14 mouse cellular contexts compared by ENCODE assay signal in the genomic region with DNA sequence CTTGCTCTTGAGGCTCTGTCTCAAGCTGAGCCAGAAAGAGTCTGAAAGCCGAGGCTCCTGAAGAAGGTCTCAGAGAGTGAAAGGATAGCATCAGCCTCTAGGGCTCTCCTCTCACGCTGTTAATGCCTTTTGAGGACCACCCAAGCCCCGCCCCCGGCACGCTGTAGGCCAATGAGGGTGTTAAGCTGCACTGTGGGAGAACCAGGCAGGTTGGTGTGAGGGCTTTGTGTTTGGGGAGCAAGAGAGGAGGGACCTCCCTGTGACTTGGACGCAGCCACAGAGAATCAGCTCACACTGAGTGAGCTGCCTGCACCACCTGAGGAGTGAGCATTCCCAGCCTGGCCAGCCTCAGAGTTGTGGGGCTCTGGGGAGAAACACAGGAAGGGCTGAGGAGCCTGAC. TPM values are rescaled to one million over a fixed set of nuclear protein-coding genes. Genes with fewer than 3 reads are reported as not detected.
DNase-seq lines count a peak whose midpoint lies in the region; ATAC-seq and TF ChIP-seq lines count a peak whose summit lies in the region.
"Had no signal": no experiment of that assay in that cellular context is flagged by ENCODE, and none has a peak within 500 bp of the region (broad histone marks: within the 10 kb centered on the region; RNA-seq: fewer than 3 reads in every experiment).

A gene (minus strand): TSS at position 94 of the 400 bp plus-strand sequence.

- no peaks in the 10 kb centered on the region for H3K36me3 ChIP-seq in intestine, embryonic 16.5 days (ENCODE audit: control insufficient read depth, insufficient read depth, low read length)
- H3K36me3 ChIP-seq in intestine, embryonic 15.5 days = no peaks in the 10 kb centered on the region
- H3K36me3 ChIP-seq in hindbrain, embryonic 11.5 days (ENCODE audit: control insufficient read depth, insufficient read depth, low read length) = no peaks in the 10 kb centered on the region
- H3K36me3 ChIP-seq in midbrain, postnatal 0 days (ENCODE audit: insufficient read depth, low read length) = no peaks in the 10 kb centered on the region

- H3K4me1 ChIP-seq in intestine, embryonic 16.5 days (ENCODE audit: control insufficient read depth, insufficient read depth, low read length) = no peaks in the 10 kb centered on the region
- H3K4me1 ChIP-seq in intestine, embryonic 15.5 days (replicated peaks) = no peaks in the 10 kb centered on the region
- H3K4me1 ChIP-seq in hindbrain, embryonic 11.5 days (replicated peaks; ENCODE audit: control insufficient read depth, insufficient read depth, low read length) = no peaks in the 10 kb centered on the region
- H3K4me1 ChIP-seq in midbrain, postnatal 0 days (ENCODE audit: insufficient read depth, low read length) = no peaks in the 10 kb centered on the region

- H3K9me3 ChIP-seq in intestine, embryonic 16.5 days (ENCODE audit: control insufficient read depth, low read length) = no peaks in the 10 kb centered on the region
- H3K9me3 ChIP-seq in intestine, embryonic 15.5 days = no peaks in the 10 kb centered on the region
- H3K9me3 ChIP-seq in hindbrain, embryonic 11.5 days (ENCODE audit: control insufficient read depth, low read length) = no peaks in the 10 kb centered on the region
- H3K9me3 ChIP-seq in midbrain, postnatal 0 days (ENCODE audit: low read length) = no peaks in the 10 kb centered on the region

- H3K4me2 ChIP-seq in intestine, embryonic 16.5 days (ENCODE audit: low read depth, low read length) = no peak within 1 kb of the TSS
- H3K4me2 ChIP-seq in intestine, embryonic 15.5 days (replicated peaks) = no peak within 1 kb of the TSS
- no peak within 1 kb of the TSS; the same call in 1 of the 2 replicates for H3K4me2 ChIP-seq in hindbrain, embryonic 11.5 days (replicated peaks; ENCODE audit: low read depth, low read length)
- no peak within 1 kb of the TSS; the same call in 1 of the 2 replicates for H3K4me2 ChIP-seq in midbrain, postnatal 0 days (ENCODE audit: low read depth, low read length, poor library complexity, severe bottlenecking)

- WGBS in intestine, embryonic 16.5 days = under 1% methylated on average over 6 of the region's 6 CpGs
- 4% methylated on average over 6 of the region's 6 CpGs for WGBS in intestine, embryonic 15.5 days
- under 1% methylated on average over 6 of the region's 6 CpGs for WGBS in hindbrain, embryonic 11.5 days
- 1% methylated on average over 6 of the region's 6 CpGs for whole genome bisulfite sequencing in midbrain, postnatal 0 days

- H3K27me3 ChIP-seq in intestine, embryonic 16.5 days (replicated peaks; ENCODE audit: control insufficient read depth, insufficient read depth, low read length) = no peaks in the 10 kb centered on the region
- H3K27me3 ChIP-seq in intestine, embryonic 15.5 days (replicated peaks) = no peaks in the 10 kb centered on the region
- H3K27me3 ChIP-seq in hindbrain, embryonic 11.5 days (ENCODE audit: control insufficient read depth, insufficient read depth, low read length) = no peaks in the 10 kb centered on the region
- no peaks in the 10 kb centered on the region for H3K27me3 ChIP-seq in midbrain, postnatal 0 days (ENCODE audit: insufficient read depth, low read length)

- ATAC-seq in intestine, embryonic 16.5 days = peak; percentile 16; the same call in 1 of the 2 replicates
- ATAC-seq in intestine, embryonic 15.5 days = no peak
- 0 out of 2 replicates have a peak, but pooled peaks have one; percentile 15 for ATAC-seq in common myeloid progenitor, adult 5-6 weeks (replicated peaks; ENCODE audit: low read depth, poor library complexity, severe bottlenecking)
- ATAC-seq in hindbrain, embryonic 11.5 days (ENCODE audit: low FRiP score) = 0 out of 2 replicates have a peak, but pooled peaks have one; percentile 38
- no peak for ATAC-seq in midbrain, postnatal 0 days (ENCODE audit: low FRiP score)
- ATAC-seq: activated CD4-positive, CD25-positive, alpha-beta regulatory T cell, adult 4 months; inflammation-experienced regulatory T-cells, adult 6 months had no signal

- H3K27ac ChIP-seq in intestine, embryonic 16.5 days (ENCODE audit: low read length) = no peak within 1 kb of the TSS
- no peak within 1 kb of the TSS for H3K27ac ChIP-seq in intestine, embryonic 15.5 days
- H3K27ac ChIP-seq in hindbrain, embryonic 11.5 days (ENCODE audit: low read depth, low read length) = no peak within 1 kb of the TSS
- no peak within 1 kb of the TSS for H3K27ac ChIP-seq in midbrain, postnatal 0 days (ENCODE audit: low read depth, low read length)

- DNase-seq in hindbrain, embryonic 11.5 days (ENCODE audit: low spot score) = peak; percentile 49
- peak; percentile 10 for DNase-seq in midbrain, postnatal 0 days (ENCODE audit: low spot score)
- no peak for DNase-seq in left cerebral cortex, postnatal 25 days (ENCODE audit: low spot score in 2 of 2)
- DNase-seq in left cerebral cortex, adult 9 months (ENCODE audit: low spot score in 2 of 2) = no peak
- DNase-seq in urinary bladder, adult 2 months (ENCODE audit: low spot score) = no peak
- DNase-seq: cerebellum, adult 9-11 months; layer of hippocampus, postnatal 36 days; lung, postnatal 10 days had no signal

- intact Hi-C loops in left cerebral cortex, postnatal 25 days (cut with DNase I) = no loop called here

- no peak within 1 kb of the TSS for H3K4me3 ChIP-seq in intestine, embryonic 16.5 days (ENCODE audit: low read length)
- no peak within 1 kb of the TSS for H3K4me3 ChIP-seq in intestine, embryonic 15.5 days (replicated peaks)
- H3K4me3 ChIP-seq in hindbrain, embryonic 11.5 days (ENCODE audit: low read depth, low read length) = no peak within 1 kb of the TSS
- H3K4me3 ChIP-seq in midbrain, postnatal 0 days (ENCODE audit: low read depth, low read length) = no peak within 1 kb of the TSS

- no peak for TF ChIP-seq CTCF in midbrain, postnatal 0 days (IDR thresholded peaks at IDR 0.05)

- no peak within 1 kb of the TSS for H3K9ac ChIP-seq in intestine, embryonic 16.5 days (ENCODE audit: low read depth, low read length)
- no peak within 1 kb of the TSS for H3K9ac ChIP-seq in intestine, embryonic 15.5 days
- no peak within 1 kb of the TSS for H3K9ac ChIP-seq in hindbrain, embryonic 11.5 days (ENCODE audit: low read depth, low read length)
- no peak within 1 kb of the TSS for H3K9ac ChIP-seq in midbrain, postnatal 0 days (replicated peaks; ENCODE audit: low read length, poor library complexity, severe bottlenecking)

RNA-seq across cellular contexts. Expression of the gene that starts here (rescaled TPM):
- polyA plus RNA-seq in intestine, embryonic 16.5 days (2015; fragmentation: Nextera tagmentation; extraction: Ambion mirVana) = 0.61 and 0.78 TPM in 2 replicates
- polyA plus RNA-seq in intestine, embryonic 15.5 days (2015; fragmentation: Nextera tagmentation; extraction: Ambion mirVana) = 0.38 and 0.47 TPM in 2 replicates
- not detected in 2 replicates for total RNA-seq in common myeloid progenitor, adult 5-6 weeks (2017)
- 0.10 and 0.19 TPM in 2 replicates for polyA plus RNA-seq in hindbrain, embryonic 11.5 days (2014; fragmentation: Nextera tagmentation; extraction: Ambion mirVana)
- 0.09 and 0.22 TPM in 2 replicates for total RNA-seq in midbrain, postnatal 0 days (2014; rRNA removed)
- polyA plus RNA-seq in midbrain, postnatal 0 days (2015; fragmentation: Nextera tagmentation; extraction: Ambion mirVana) = 0.27 and 0.57 TPM in 2 replicates
- total RNA-seq in left cerebral cortex, postnatal 25 days (2021) = not detected
- 0.80 and 0.83 TPM in 2 replicates for polyA plus RNA-seq in urinary bladder, adult 2 months (2012; rRNA removed)
- total RNA-seq: gastrocnemius, adult 8-10 months; layer of hippocampus, postnatal 36 days had no signal
- polyA plus RNA-seq: activated CD4-positive, CD25-positive, alpha-beta regulatory T cell, adult 4 months; inflammation-experienced regulatory T-cells, adult 6 months had no signal

Comparison
In these comparisons a context has a peak if more than half of its experiments do, and no peak if none do; other contexts are left out.
1. Peak in ATAC-seq in intestine, embryonic 16.5 days; RNA of the gene not detected or under 1 TPM.
2. Peak in ATAC-seq in common myeloid progenitor, adult 5-6 weeks; RNA of the gene not detected or under 1 TPM.
3. Peak in DNase-seq and ATAC-seq in hindbrain, embryonic 11.5 days; RNA of the gene not detected or under 1 TPM.
4. Peak in DNase-seq in midbrain, postnatal 0 days; RNA of the gene not detected or under 1 TPM.